Mouse (Mus musculus): ENCODE results near the gene Ppp1cc.
A peak's percentile ranks its signal among the peaks of the same experiment; 100 is the strongest.

- TF ChIP-seq CTCF (IDR thresholded peaks at IDR 0.05; ENCODE audit: low read depth) (peak; percentile 53), EP300 (IDR thresholded peaks at IDR 0.05; ENCODE audit: low read depth) (peak; percentile 58; the same call in 1 of the 2 replicates)
Measured at GRCm38 (mm10) chr5:122157827-122158381, at the start of gene Ppp1cc.
